12 mouse cellular contexts compared by ENCODE assay signal in the genomic region with DNA sequence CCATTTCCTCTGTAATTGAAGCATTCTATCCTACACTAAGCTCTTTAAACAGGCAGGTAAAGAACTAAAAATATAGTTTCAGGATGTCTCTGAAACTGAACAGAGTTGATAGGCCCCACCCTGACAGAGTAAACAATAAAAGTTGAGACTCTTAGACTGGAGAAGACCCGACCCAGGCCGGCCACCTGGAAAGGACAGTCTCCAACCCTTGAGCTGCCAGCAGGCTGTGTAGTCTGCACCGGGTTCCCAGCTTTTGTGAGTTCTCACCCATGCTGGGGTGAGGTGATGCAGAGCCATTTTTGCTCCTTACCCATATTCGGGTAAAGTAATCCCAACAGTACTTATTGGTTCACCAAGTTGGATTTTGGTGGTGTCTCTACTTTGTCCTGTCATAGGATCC. TPM values are rescaled to one million over a fixed set of nuclear protein-coding genes. Genes with fewer than 3 reads are reported as not detected.
A peak's percentile ranks its signal among the peaks of the same experiment; 100 is the strongest.
DNase-seq lines count a peak whose midpoint lies in the region; ATAC-seq and TF ChIP-seq lines count a peak whose summit lies in the region.
"Had no signal": no experiment of that assay in that cellular context is flagged by ENCODE, and none has a peak within 500 bp of the region (broad histone marks: within the 10 kb centered on the region; RNA-seq: fewer than 3 reads in every experiment).

No protein-coding gene starts in this region.

- ATAC-seq in heart, embryonic 11.5 days (replicated peaks; ENCODE audit: insufficient number of reproducible peaks, low FRiP score, low TSS enrichment) = no peak
- ATAC-seq in megakaryocyte, adult 5-6 weeks (ENCODE audit: poor library complexity, severe bottlenecking) = no peak
- ATAC-seq in liver, embryonic 15.5 days (ENCODE audit: insufficient read depth) = no peak
- ATAC-seq in stomach, postnatal 0 days (ENCODE audit: low FRiP score, low TSS enrichment) = no peak

- WGBS in heart, embryonic 11.5 days (ENCODE audit: insufficient replicate concordance) = 67% methylated on average over 4 of the region's 4 CpGs
- WGBS in liver, embryonic 15.5 days (ENCODE audit: insufficient replicate concordance) = 66% methylated on average over 4 of the region's 4 CpGs
- 50% methylated on average over 4 of the region's 4 CpGs for WGBS in stomach, postnatal 0 days

- H3K27me3 ChIP-seq in heart, embryonic 11.5 days (ENCODE audit: control insufficient read depth, insufficient read depth, low read length) = no peaks in the 10 kb centered on the region
- H3K27me3 ChIP-seq in megakaryocyte, embryonic 14.5 days (replicated peaks) = no peaks in the 10 kb centered on the region
- no peaks in the 10 kb centered on the region for H3K27me3 ChIP-seq in liver, embryonic 15.5 days
- H3K27me3 ChIP-seq in stomach, postnatal 0 days (ENCODE audit: control insufficient read depth, insufficient read depth, low read length) = no peaks in the 10 kb centered on the region
- H3K27me3 ChIP-seq: heart, embryonic 12.5 days had no signal

- DNase-seq in heart, adult 18-20 months = peak; percentile 12 to 41
- DNase-seq in stomach, postnatal 0 days (ENCODE audit: low spot score) = no peak
- DNase-seq in embryo, embryonic 10.5 days (ENCODE audit: low spot score) = no peak
- DNase-seq: embryo, embryonic 11 days; kidney, adult 8-10 months; right cerebral cortex, postnatal 4 days had no signal

- no peaks in the 10 kb centered on the region for H3K4me1 ChIP-seq in heart, embryonic 11.5 days (ENCODE audit: control insufficient read depth, insufficient read depth, low read length)
- H3K4me1 ChIP-seq in megakaryocyte, embryonic 14.5 days = peaks cover 36% of the 10 kb centered on the region
- peaks cover 34% of the 10 kb centered on the region for H3K4me1 ChIP-seq in liver, embryonic 15.5 days (replicated peaks)
- no peaks in the 10 kb centered on the region for H3K4me1 ChIP-seq in stomach, postnatal 0 days (replicated peaks; ENCODE audit: control insufficient read depth, insufficient read depth)

- no peak overlapping the region for H3K27ac ChIP-seq in heart, embryonic 11.5 days (ENCODE audit: low read depth, low read length)
- H3K27ac ChIP-seq in liver, embryonic 15.5 days (replicated peaks) = no peak overlapping the region
- peak overlapping the region; percentile 58; the same call in 1 of the 2 replicates for H3K27ac ChIP-seq in stomach, postnatal 0 days (replicated peaks)

- H3K4me3 ChIP-seq in heart, embryonic 11.5 days (ENCODE audit: low read depth, low read length) = no peak overlapping the region
- peak overlapping the region; percentile 46 for H3K4me3 ChIP-seq in megakaryocyte, embryonic 14.5 days (replicated peaks)
- peak overlapping the region; percentile 4; the same call in 1 of the 2 replicates for H3K4me3 ChIP-seq in liver, embryonic 15.5 days (replicated peaks)
- no peak overlapping the region for H3K4me3 ChIP-seq in stomach, postnatal 0 days (ENCODE audit: low read depth, low read length)
- H3K4me3 ChIP-seq: heart, embryonic 12.5 days had no signal

- H3K36me3 ChIP-seq in heart, embryonic 11.5 days (ENCODE audit: control insufficient read depth, insufficient read depth, low read length) = peaks cover under 1% of the 10 kb centered on the region; the same call in 1 of the 2 replicates
- peaks cover 49% of the 10 kb centered on the region for H3K36me3 ChIP-seq in megakaryocyte, embryonic 14.5 days (replicated peaks; ENCODE audit: low read length)
- H3K36me3 ChIP-seq in liver, embryonic 15.5 days (replicated peaks) = peaks cover 8% of the 10 kb centered on the region
- H3K36me3 ChIP-seq in stomach, postnatal 0 days (ENCODE audit: control insufficient read depth, insufficient read depth, low read length) = peaks cover 8% of the 10 kb centered on the region; the same call in 1 of the 2 replicates

- H3K9me3 ChIP-seq in heart, embryonic 11.5 days (replicated peaks; ENCODE audit: control insufficient read depth, low read length) = no peaks in the 10 kb centered on the region
- H3K9me3 ChIP-seq in megakaryocyte, embryonic 14.5 days = no peaks in the 10 kb centered on the region
- H3K9me3 ChIP-seq in liver, embryonic 15.5 days (replicated peaks) = no peaks in the 10 kb centered on the region
- H3K9me3 ChIP-seq in stomach, postnatal 0 days (ENCODE audit: control insufficient read depth, low read length) = no peaks in the 10 kb centered on the region
- H3K9me3 ChIP-seq: heart, embryonic 12.5 days had no signal

- no peak for TF ChIP-seq EP300 in stomach, postnatal 0 days (optimal IDR thresholded peaks at IDR 0.05)

- no peak overlapping the region for H3K4me2 ChIP-seq in heart, embryonic 11.5 days
- peak overlapping the region; percentile 21 for H3K4me2 ChIP-seq in liver, embryonic 15.5 days
- 0 out of 2 replicates have a peak overlapping the region, but pooled peaks have one; percentile 5 for H3K4me2 ChIP-seq in stomach, postnatal 0 days (replicated peaks; ENCODE audit: low read depth)
- H3K4me2 ChIP-seq: heart, embryonic 12.5 days had no signal

- no peak overlapping the region for H3K9ac ChIP-seq in heart, embryonic 11.5 days (ENCODE audit: low read depth, low read length)
- no peak overlapping the region for H3K9ac ChIP-seq in liver, embryonic 15.5 days
- H3K9ac ChIP-seq in stomach, postnatal 0 days (ENCODE audit: low read length) = no peak overlapping the region
- H3K9ac ChIP-seq: heart, embryonic 12.5 days had no signal

- no peak for TF ChIP-seq CTCF in stomach, postnatal 0 days (IDR thresholded peaks at IDR 0.05; ENCODE audit: low read depth)

RNA-seq across cellular contexts. Expression of gene Idh1, which starts 10.1 kb away (rescaled TPM):
- 10 to 100 TPM; 68.5 to 84.3 TPM for total RNA-seq in heart, adult 18-20 months (2021)
- 81.5 and 96.6 TPM in 2 replicates for polyA plus RNA-seq in heart, embryonic 11.5 days (2014; fragmentation: Nextera tagmentation; extraction: Ambion mirVana)
- 3.3 TPM in 1 of 2 replicates, not detected in the other for polyA plus RNA-seq in megakaryocyte, embryonic 14.5 days (2012; ENCODE audit: insufficient read depth, low replicate concordance)
- 196 and 202 TPM in 2 replicates for total RNA-seq in megakaryocyte, adult 5-6 weeks (2015)
- 354 and 378 TPM in 2 replicates for total RNA-seq in megakaryocyte, adult 5-6 weeks (2017)
- 118 and 131 TPM in 2 replicates for polyA plus RNA-seq in liver, embryonic 15.5 days (2015; fragmentation: Nextera tagmentation; extraction: Ambion mirVana)
- 162 and 177 TPM in 2 replicates for polyA plus RNA-seq in stomach, postnatal 0 days (2015; fragmentation: Nextera tagmentation; extraction: Ambion mirVana)

RNA-seq across cellular contexts. Expression of gene Pikfyve, which starts 10.3 kb away (rescaled TPM):
- 10 to 100 TPM in 1 of 2 experiments, 1 to 10 TPM in 1; 7.8 to 11.5 TPM for total RNA-seq in heart, adult 18-20 months (2021)
- polyA plus RNA-seq in heart, embryonic 11.5 days (2014; fragmentation: Nextera tagmentation; extraction: Ambion mirVana) = 8.9 TPM in 2 replicates
- polyA plus RNA-seq in megakaryocyte, embryonic 14.5 days (2012; ENCODE audit: insufficient read depth, low replicate concordance) = 1.6 and 2.6 TPM in 2 replicates
- 30.0 and 31.5 TPM in 2 replicates for total RNA-seq in megakaryocyte, adult 5-6 weeks (2015)
- 40.2 and 46.2 TPM in 2 replicates for total RNA-seq in megakaryocyte, adult 5-6 weeks (2017)
- 3.9 and 4.4 TPM in 2 replicates for polyA plus RNA-seq in liver, embryonic 15.5 days (2015; fragmentation: Nextera tagmentation; extraction: Ambion mirVana)
- polyA plus RNA-seq in stomach, postnatal 0 days (2015; fragmentation: Nextera tagmentation; extraction: Ambion mirVana) = 3.9 and 4.4 TPM in 2 replicates

RNA-seq across cellular contexts. Expression of gene D630023F18Rik, which starts 53.2 kb away (rescaled TPM):
- not detected for total RNA-seq in heart, adult 18-20 months (2021)
- polyA plus RNA-seq in heart, embryonic 11.5 days (2014; fragmentation: Nextera tagmentation; extraction: Ambion mirVana) = 0.09 and 0.25 TPM in 2 replicates
- not detected in 2 replicates for polyA plus RNA-seq in megakaryocyte, embryonic 14.5 days (2012; ENCODE audit: insufficient read depth, low replicate concordance)
- 0.39 and 1.1 TPM in 2 replicates for total RNA-seq in megakaryocyte, adult 5-6 weeks (2015)
- total RNA-seq in megakaryocyte, adult 5-6 weeks (2017) = 0.73 and 1.5 TPM in 2 replicates
- 0.31 and 0.41 TPM in 2 replicates for polyA plus RNA-seq in liver, embryonic 15.5 days (2015; fragmentation: Nextera tagmentation; extraction: Ambion mirVana)
- polyA plus RNA-seq in stomach, postnatal 0 days (2015; fragmentation: Nextera tagmentation; extraction: Ambion mirVana) = 0.16 and 0.27 TPM in 2 replicates
- polyA plus RNA-seq: testis, adult 2 months had no signal

RNA-seq across cellular contexts. Expression of gene Gm28845, which starts 56.8 kb away (rescaled TPM):
- total RNA-seq in heart, adult 18-20 months (2021) = not detected
- not detected in 2 replicates for polyA plus RNA-seq in heart, embryonic 11.5 days (2014; fragmentation: Nextera tagmentation; extraction: Ambion mirVana)
- not detected in 2 replicates for polyA plus RNA-seq in megakaryocyte, embryonic 14.5 days (2012; ENCODE audit: insufficient read depth, low replicate concordance)
- not detected in 2 replicates for total RNA-seq in megakaryocyte, adult 5-6 weeks (2015)
- total RNA-seq in megakaryocyte, adult 5-6 weeks (2017) = not detected in 2 replicates
- not detected in 2 replicates for polyA plus RNA-seq in liver, embryonic 15.5 days (2015; fragmentation: Nextera tagmentation; extraction: Ambion mirVana)
- not detected in 2 replicates for polyA plus RNA-seq in stomach, postnatal 0 days (2015; fragmentation: Nextera tagmentation; extraction: Ambion mirVana)
- polyA plus RNA-seq: heart, embryonic 12.5 days; testis, adult 2 months had no signal

Comparison
In these comparisons a context has a peak if more than half of its experiments do, and no peak if none do; other contexts are left out.
1. DNase-seq: peak in heart, adult 18-20 months (2 of 2); none in stomach, postnatal 0 days (single experiment) and embryo, embryonic 10.5 days (single experiment).
2. H3K4me3 ChIP-seq: peak in megakaryocyte, embryonic 14.5 days (single experiment) and liver, embryonic 15.5 days (single experiment); none in heart, embryonic 11.5 days (single experiment) and stomach, postnatal 0 days (single experiment).
3. RNA of gene Idh1, which starts 10.1 kb away (polyA plus RNA-seq): 162 to 177 TPM in stomach, postnatal 0 days, 118 to 131 TPM in liver, embryonic 15.5 days and 81.5 to 96.6 TPM in heart, embryonic 11.5 days; 3.3 TPM in megakaryocyte, embryonic 14.5 days; every median in the first group is over 10 times any median in the second.